Mouse (Mus musculus): ENCODE results near the gene Ppard.

Ppard gene

DNA sequence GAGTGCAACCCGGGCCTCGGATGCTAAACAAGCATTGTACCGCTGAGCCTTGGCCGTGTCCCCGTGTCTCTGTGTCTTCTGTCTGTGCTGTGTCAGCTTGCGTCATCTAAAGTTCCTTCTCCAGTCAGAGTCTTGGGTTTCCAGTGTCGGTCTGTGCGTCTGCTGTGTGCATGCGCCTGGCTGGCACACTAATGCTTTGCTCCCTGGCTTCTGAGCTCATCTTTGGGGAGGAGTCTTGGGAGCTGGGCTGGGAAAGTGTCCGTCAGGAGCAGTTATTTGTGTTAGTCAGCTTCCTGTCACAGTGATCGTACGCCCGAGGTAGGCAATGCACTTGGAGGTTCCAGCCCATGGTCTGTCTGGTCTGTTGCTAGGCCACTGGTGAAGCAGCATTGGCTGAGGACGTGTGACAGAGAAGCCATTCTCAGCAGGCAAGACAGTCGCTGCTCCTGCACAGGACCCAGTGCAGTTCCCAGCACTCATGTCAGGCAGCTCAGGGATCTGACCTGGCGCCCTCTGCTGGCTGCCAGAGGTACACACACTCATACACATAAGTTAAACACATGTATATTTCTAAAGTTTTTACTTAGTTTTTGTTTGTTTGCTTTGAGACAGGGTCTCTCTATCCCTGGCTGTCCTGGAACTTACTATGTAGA is 27.5 kb downstream of the Ppard start:
- DNase-seq, result peak; percentile 58 to 61

DNA sequence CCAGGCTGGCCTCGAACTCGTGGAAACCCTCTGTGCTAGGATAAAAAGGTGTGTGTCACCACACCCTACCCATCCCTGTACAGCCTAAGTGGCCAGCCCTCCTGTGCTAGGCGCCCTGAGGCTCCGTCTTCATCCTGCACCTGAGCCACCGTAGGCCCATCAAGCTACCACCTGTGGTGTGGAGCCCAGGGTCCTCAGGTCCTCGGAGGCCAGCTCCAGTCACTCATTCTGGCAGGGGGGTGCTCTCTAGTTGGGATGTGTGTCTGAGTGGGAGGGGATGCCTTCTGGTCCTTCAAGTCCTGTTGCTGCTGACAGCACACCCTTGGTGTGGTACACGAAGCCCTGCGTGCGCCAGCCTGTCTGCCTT is 28.0 kb downstream of the Ppard start:
- DNase-seq, result no peak

DNA sequence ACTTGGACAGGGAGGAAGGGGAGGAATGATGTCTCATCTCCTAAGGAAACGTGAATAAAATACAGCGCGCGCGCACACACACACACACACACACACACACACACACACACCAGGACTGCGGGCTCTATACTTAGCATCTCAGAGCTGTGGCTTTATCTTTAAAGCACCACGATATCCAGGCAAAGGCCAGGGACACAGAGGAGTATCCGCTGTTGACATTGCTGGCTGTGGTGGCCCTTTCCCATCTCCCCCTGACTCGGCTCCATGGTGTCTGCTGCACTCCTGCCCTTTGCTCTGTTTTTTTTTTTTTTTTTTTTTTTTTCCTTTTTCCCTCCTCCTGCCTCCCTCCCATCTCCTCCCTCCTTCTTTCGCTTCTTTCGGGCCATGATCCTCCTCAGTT is 29.3 kb downstream of the Ppard start:
- DNase-seq, result no peak

DNA sequence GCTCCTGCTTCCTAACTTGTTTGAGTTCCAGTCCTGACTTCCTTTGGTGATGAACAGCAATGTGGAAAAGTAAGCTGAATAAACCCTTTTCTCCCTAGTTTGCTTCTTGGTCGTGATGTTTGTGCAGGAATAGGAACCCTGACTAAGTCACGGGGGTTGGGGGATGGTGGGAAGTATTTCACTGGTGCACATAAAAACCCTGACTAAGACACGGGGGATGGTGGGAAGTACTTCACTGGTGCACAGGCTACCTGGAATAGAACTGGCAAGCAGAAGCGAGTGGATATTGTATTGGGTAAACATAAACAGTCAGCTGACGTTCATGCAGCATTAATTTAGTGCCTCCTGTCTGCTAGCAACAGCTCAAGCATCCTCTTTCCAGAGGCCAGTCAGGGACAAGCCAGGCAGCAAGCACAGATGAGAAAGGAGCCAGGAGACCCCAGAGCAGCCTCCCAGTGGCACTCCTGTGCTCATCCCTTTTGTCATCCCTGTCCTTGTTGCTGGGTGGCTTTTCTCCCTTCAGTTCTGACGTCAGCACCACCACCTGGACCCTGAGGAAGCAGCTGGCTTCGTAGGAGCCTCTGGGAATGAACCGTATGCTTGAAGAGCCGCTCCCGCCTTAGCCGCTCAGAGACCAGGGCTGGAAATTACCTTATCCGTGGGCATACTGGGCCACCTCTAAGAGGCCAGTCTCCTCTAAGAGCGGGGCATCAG is 30.8 kb downstream of the Ppard start:
- DNase-seq, result no peak

DNA sequence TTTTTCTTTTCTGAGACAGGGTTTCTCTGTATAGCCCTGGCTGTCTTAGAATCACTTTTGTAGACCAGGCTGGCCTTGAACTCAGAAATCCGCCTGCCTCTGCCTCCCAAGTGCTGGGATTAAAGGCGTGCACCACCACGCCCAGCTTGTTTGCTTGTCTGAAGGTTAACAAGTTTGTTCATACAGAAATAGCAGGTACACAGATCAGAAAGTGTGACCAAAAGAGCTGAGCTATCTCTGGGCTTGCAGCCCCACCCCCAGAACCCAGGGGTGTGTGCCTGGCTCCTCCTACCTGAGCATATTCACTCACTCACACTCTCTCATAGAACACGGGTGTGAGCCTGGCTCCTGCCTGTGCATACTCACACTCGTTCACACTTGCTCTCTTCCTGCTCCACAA is 34.8 kb downstream of the Ppard start:
- no peak for DNase-seq

DNA sequence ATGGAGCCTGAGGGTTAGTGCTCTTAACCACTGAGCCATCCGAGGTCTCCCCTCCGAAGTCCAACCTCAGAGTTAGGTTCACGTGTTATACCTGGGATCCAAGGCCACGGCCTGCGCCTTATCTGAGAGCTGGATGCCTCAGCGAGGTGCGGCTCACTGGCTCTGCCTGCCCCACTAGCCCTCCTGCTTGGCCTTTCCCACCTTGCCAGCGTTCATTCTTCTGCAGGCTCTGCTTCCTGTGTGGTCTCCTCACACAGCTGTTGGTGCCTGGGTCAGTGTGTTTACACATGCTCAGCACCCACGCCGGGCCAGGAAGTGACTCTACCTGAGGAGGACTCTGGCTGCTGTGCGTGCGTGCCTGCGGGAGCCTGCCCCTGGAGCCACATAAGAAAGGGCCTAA is 37.7 kb downstream of the Ppard start:
- DNase-seq, result no peak

DNA sequence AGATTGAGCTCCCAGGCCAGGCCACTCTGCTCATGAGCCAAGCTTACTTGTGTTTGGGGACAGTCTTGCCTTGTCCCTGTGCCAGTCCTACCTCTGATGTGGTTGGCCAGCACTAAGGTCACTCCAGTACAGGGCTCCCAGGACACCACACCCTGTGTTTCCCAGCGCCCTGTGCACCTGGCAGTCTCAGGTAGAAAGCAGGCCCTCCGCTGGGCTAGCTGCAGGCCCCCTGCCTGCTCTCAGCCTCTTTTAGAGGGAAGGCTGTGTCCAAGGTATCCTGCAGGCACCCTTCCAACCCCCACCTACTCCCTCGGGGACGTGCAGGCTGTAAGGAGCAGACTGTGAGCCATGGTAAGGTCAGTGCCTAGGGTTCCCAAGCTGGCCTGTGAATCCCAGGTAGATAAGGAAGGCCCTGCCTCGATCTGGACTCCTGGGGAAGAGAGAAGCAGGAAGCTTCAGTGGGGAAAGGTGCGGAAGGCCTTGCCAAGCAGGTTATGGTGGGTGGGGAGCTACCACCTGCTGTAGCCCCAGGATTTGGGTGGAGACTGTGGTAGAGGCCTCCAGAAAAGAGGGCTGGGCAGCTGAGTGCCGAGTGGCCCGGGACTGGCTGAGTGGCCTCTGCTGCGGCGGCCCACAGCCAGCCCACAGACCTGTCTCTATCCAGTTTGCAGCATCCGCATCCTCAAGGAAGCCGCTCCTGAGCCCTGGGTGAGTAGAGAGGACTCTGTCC is 39.2 kb downstream of the Ppard start:
- DNase-seq, result no peak

DNA sequence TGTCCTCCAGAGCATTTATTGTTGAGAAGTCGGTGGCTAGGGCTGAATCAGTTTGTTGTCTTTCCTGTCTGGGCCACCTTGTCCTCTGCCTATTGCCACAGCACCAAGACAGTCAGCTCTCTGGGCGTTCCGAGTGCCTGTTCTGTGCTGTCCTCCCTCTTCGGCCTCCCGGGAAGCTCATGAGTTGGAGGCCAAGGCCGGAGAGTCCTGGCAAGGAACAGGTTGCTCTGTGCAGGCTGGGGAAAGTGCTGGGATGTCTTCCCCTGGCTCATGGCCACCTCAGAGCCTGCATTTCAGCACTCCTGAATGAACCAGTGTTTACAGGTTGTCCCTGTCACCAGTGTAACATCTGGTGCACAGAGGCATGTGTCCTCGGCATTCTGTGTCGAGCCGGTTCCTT is 39.8 kb downstream of the Ppard start:
- no peak for DNase-seq

DNA sequence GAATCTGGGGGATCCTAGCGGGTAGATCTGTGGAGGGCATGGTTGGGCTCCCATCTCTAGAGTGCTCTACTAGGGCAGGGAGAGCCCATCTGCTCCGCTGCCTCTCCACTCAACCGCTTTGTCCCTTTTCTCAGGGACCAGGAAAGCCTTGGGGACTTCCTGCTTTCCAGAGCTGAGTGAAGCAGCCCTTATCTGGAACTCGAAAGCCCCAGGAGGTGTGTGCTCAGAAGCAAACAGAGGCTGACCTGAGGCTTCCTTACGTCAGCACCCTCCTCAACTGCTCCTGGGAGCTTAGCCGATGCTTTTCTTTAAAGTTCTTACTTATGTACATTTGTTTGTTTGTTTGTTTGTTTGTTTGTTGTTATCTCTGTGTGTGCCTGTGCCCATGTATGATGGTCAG is 40.3 kb downstream of the Ppard start:
- DNase-seq, result no peak

DNA sequence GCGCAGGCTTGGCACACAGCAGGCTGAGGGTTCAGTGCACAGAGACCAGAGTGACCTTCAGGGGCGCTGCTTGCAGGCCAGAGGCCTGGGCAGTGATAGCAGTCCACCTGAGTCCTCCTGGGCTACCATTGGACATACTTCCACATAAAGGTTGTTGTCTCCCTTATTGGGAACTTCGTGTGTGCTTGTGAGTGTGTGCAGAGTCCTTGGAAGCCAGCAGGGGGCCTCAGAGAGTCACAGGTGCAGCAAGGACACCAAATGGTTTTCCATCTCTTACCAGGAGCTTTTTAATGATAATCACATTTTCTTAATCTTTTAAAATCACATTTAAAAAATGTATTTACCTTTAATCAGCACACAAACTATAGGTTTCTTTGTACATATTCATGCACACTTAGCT is 42.2 kb downstream of the Ppard start:
- DNase-seq, result peak; percentile 26 to 28

DNA sequence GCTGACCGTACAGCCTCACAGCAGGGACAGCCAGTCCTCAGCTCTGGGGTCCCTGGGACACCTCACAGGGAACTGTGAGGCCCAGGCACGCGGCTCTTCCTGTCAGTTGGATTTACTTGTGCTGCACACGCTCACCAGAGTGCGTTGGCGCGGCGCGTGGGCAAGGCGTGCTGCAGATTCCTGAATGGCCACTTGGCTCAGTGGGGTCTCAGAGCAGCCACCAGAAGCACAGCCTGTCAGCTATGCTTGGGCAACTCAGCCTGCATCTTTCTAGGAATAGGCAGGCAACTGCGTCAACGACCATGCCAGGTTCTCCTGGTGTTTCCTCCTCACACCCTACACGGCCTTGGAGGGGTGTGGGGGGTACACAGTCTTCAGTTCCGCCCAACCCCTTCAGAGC is 44.7 kb downstream of the Ppard start:
- no peak for DNase-seq

DNA sequence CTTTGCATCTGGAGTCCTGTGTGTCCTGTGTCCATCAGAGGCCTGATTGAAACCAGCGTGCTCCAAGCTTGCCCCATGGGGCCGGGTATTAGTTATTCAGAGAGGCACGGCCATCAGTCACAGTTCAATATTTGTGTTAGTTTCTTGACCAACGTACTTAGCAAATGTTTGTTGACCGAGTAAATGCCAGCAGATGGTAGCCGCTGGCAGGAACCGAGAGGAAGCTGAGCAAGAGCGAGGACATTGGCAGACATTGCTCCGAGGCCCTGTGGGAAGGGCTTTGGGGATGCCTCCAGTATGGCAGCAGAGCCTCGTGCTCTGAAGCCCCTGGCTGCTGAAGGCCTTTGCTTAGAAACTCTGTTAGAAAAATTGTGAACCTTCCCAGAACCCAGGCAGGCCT is 45.2 kb downstream of the Ppard start:
- no peak for DNase-seq

DNA sequence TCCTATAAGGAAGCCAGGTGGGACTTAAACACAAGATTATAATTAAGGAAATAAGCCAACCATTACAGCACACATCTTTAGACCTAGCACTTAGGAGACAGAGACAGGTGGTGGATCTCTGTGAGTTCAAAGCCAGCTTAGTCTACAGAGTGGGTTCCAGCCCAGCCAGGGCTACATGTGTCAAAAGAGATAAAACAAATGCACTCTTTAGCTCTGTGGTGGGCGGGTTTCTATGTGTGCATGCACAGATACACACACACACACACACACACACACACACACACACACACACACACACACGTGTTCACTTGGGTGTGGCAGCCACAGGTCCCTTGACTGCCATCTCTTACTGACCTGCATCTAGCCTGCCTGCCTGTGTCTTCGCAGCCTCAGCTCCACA is 45.7 kb downstream of the Ppard start:
- DNase-seq, result no peak

DNA sequence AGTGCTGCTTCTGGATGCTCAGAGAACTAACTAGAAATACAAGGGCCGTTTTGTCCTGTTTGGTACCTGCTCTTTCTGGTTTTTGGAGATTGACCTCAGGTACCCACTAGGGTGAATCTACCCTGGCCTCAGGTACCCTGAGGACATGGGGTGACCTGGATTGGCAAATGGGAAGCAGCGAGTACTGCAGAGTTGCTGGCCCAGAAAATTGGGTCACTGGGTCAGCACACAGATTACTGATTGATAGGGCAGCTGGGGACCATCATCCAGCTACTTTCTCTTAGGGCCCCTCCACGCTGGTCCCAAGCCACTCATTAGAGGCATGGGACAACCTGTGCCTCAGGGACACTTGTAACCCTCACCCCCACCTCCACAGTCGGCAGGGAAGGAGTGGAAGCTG is 46.7 kb downstream of the Ppard start:
- no peak for DNase-seq

DNA sequence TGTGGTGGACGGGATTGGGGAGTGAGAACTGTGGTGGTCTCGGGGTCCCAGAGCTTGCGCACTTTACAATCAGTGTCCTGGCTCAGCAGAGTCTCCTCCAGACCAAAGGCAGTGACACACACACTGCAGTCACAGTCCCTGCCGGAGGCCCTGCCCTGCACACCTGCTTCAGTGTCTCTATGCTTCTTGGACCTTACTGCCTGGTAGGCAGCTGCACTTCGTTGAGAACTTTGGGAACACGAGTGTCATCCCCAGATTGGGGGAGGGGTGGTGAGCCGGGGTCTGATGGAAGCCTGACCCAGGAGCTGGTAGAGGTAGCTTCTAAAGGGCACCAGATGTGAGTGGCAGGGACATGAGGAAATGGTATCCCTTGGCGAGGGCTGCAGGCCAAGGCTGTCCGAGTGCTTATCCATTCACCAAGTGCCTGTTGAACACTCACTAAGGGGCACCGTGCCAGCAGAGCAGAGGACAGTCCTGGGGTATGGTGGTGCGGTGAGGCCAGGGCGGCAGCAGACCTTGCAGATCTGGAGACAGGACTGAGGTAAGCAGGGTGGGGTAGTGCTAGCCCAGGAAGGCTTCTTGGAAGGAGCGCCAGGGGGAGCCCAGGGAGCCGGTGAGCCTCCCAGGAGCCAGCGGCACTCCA is 47.4 kb downstream of the Ppard start:
- no peak for DNase-seq

DNA sequence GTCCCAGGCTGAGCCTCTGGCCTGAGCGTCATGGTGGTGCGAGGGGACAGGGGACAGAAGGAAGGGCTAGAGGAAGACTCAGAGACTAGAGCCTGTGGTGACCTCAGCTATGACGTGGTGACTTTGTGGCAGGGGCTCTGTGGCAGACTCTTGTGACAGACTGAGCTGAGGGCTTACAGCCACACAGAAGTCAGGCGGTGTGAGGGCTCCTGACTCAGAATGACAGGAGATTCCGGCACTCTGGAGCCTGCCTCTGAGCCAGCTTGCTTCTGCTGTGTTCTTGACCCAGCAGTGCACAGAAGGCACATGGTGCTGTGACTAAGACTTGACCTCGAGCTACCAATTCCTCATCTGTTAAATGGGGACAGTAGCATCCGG is 47.9 kb downstream of the Ppard start:
- no peak for DNase-seq

DNA sequence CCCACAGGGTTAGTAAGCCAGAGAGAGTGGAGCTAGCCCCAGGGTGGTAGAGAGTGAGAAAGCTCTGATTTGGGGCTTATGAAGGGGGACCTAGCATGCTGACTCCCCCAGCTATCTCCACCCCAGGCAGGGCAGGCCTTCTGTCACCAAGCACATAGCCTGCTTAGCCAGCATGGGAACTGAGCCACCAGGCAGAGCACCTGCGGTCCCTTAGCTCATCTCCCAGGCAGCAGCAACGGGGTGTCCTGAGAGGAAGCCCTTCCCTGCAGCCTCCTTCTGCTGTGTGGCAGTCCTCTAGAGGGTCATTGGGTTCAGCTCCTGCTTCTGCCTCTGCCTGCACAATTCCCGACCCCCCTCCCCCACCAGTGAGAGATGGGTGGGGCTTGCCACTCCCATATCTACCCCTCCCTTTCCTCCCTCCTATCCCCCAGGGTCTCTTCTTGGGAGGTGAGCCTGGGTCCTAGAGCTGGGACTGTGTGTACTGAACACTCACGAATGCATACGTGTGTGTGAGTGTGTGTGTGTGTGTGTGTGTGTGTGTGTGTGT is 48.4 kb downstream of the Ppard start:
- no peak for DNase-seq

DNA sequence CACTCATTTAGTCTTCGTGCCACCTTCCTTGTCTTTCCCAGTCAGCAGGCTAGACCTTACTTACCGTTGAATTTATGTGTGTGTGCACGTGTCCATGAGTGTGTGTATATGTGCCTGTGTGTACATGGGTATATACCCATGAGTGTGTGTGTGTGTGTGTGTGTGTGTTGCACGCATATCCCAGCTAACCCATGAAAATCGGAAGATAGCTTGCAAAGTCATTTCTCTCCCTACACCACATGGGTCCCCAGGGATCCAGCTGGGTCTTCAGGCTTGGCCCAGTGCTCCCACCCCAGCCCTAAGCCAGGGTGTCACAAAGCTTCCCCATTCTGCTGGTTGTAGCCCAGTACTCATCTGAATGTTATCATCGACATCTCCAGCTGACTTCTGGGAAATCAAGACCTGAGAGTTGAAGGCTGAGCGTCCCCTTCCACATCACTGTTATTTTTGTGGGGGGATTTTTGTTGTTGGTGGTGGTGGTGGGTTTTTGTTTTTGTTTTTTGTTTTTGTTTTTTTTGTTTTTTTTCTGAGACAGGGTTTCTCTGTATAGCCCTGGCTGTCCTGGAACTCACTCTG is 49.5 kb downstream of the Ppard start:
- DNase-seq, result peak; percentile 29 to 48

DNA sequence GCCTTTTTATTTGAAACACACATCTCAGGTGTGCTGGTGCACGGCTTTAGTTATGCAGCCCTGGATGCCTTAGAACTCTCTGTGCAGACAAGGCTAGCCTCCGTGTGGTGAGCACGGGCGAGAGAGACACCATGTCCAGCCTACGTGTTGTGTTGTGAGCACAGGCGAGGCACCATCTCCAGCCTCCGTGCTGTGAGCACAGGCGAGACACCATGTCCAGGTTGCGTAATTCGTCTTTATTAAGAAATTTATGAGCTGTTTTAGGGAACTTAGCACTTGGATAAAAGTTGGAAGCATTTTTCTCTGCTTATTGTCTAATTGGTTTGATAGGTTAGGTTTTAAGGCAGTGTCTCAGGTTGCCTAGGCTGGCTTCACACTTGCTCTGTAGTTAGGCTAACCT is 50.7 kb downstream of the Ppard start:
- no peak for DNase-seq

DNA sequence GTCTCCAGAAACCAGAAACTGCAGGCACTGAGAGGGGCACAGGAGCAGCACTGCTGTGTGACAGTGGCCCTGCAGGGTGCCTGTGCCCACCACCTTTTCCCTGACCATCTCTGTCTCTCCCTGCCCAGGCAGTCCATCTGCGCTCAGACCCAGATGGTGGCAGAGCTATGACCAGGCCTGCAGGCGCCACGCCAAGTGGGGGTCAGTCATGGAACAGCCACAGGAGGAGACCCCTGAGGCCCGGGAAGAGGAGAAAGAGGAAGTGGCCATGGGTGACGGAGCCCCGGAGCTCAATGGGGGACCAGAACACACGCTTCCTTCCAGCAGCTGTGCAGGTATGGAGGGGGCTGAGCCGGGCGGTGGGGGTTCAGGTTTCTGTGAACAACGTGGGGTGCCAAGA is 53.6 kb downstream of the Ppard start:
- peak; percentile 15 to 21 for DNase-seq

DNA sequence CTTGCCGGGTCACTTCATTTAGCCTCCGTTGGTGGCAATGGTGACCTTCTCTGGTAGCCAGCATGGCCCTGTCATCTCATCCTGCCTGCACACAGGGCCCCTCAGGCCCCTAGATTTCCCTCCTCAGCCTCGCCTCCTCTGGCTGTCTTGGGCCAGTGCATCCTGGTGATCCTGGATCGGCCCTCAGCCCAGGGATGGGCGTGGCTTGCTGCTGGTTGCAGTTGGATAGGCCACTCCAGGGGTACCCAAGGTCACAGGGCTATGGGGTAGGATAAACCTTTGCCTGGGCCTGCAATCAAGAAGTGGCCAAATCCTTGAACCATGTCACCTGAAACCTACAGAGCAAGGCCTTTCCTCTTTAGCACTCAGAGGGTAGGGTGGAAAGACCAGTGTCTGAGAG is 54.5 kb downstream of the Ppard start:
- no peak for DNase-seq

DNA sequence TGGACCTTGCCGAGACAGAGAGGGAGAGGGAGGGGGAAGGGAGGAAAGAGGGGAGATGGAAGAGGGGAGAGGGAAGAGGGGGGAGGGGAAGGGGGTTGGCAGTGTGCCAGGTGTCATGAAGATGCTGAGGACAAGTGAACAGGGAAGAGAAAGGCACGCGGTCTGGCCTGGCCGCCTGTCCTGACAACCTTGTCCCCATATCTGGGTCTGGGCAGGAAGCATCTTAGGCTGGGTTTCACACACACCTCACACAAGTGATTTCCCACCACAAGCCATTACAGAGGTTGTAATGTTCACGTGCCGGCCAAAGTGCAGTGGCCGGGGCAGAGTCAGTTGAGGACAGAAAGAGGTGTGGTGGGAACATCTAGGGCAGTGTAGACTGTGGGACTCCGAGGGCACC is 55.1 kb downstream of the Ppard start:
- DNase-seq, result no peak

DNA sequence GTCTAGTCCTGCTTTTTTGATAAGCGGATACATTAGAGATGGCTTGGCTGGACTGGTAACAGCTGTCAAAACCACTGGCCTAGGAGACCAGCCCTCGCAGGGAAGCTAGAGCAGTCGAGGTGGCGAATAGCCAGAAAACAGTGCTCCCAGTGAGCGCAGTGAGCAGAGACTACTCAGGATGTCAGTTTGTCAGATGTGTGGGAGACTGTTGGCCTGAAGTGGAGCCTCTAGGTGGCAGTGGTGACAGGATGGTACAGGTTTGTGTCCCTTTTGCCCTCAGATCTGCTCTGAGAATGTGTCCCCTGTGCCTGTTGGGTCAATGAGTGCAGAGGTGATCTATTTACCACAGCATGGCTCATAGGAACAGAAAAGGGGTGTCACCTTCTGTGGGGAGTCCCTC is 55.5 kb downstream of the Ppard start:
- peak in 1 of 2 experiments; percentile 12 for DNase-seq

Measured in B cell, adult 2 months (primary cell).